Mouse (Mus musculus): Measurements from ENCODE around the gene Nlrp4c. TPM values are rescaled to one million over a fixed set of nuclear protein-coding genes. Genes with fewer than 3 reads are reported as not detected.

Gene Nlrp4c
- polyA plus RNA-seq, 1 experiment from 2014 or later = not detected

DNA sequence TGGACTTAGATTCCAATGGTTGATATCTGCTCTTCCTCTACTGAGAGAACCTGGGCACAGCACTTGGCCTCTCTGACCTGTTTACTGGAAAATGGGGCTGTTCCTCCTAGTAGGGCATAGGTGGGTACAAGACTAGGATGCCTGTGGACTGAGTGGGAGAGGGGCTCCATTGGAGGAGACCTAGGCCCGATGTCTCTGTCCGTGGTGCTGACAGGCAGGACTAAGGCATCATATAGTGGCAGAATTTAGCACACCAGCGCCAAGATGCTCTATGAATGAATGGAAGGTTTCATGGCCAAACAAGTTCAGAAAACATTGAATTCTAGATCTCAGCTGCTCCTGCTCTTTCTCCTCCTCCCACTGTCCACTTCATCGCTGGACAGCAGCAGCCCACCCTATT lies 85.4 kb downstream of the Nlrp4c start:
- ATAC-seq (replicated peaks; ENCODE audit: low FRiP score, low read depth) (no peak), DNase-seq (ENCODE audit: low spot score) (no peak)
- no peak for TF ChIP-seq CTCF (IDR thresholded peaks at IDR 0.05; ENCODE audit: low read depth)
- no peaks in the 10 kb centered on the region for H3K4me1 ChIP-seq (replicated peaks; ENCODE audit: insufficient read depth, low read length)
- H3K4me2 ChIP-seq (ENCODE audit: low read length) = no peak overlapping the region
- H3K9ac ChIP-seq (ENCODE audit: low read depth, low read length) = no peak overlapping the region
- H3K27ac ChIP-seq = no peak overlapping the region
- H3K36me3 ChIP-seq (ENCODE audit: insufficient read depth, low read length) = peaks cover 24% of the 10 kb centered on the region
- no peaks in the 10 kb centered on the region for H3K9me3 ChIP-seq (replicated peaks; ENCODE audit: low read length)
- H3K27me3 ChIP-seq (ENCODE audit: insufficient read depth, low read length) = no peaks in the 10 kb centered on the region
- 60% methylated on average over 4 of the region's 4 CpGs for WGBS
- H3K4me3 ChIP-seq (replicated peaks; ENCODE audit: low read depth, low read length) = no peak overlapping the region

- peaks cover 24% of the 10 kb centered on the region for H3K36me3 ChIP-seq (ENCODE audit: insufficient read depth, low read length)
- ATAC-seq (replicated peaks; ENCODE audit: low FRiP score, low read depth) = no peak
Measured at GRCm38 (mm10) chr7:6132646-6133045, 87.7 kb downstream of the Nlrp4c start.

DNA sequence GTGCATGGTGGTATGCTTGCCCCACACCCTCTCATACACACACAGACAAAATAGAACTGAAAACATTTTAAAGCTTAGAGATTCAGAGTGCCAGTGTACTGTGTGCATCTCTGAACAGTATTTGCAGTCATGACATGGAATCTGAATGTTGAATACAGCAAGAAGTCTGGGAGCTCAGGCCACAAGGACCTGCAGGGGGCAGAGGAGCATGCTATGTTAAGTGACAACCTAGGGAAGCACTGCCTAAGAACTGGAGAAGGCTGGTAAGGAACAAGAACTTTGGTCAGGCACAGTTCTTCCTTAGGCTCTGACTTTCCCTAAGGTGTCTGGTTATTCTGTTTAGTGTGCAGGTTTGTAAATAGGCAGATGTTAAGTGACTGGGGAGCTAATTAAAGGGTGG lies 91.5 kb downstream of the Nlrp4c start:
- H3K4me1 ChIP-seq (replicated peaks; ENCODE audit: insufficient read depth, low read length) = 0 out of 2 replicates have a peak, but pooled peaks cover 1% of the 10 kb centered on the region
- TF ChIP-seq CTCF (IDR thresholded peaks at IDR 0.05; ENCODE audit: low read depth) = peak; percentile 55
- no peak for DNase-seq (ENCODE audit: low spot score)
- no peaks in the 10 kb centered on the region for H3K27me3 ChIP-seq (ENCODE audit: insufficient read depth, low read length)
- no peak overlapping the region for H3K4me3 ChIP-seq (replicated peaks; ENCODE audit: low read depth, low read length)
- H3K9ac ChIP-seq (ENCODE audit: low read depth, low read length) = no peak overlapping the region
- H3K36me3 ChIP-seq (ENCODE audit: insufficient read depth, low read length) = peaks cover 31% of the 10 kb centered on the region
- peak; percentile 41; the same call in 1 of the 2 replicates for ATAC-seq (replicated peaks; ENCODE audit: low FRiP score, low read depth)
- H3K27ac ChIP-seq = peak overlapping the region; percentile 40
- H3K9me3 ChIP-seq (replicated peaks; ENCODE audit: low read length) = no peaks in the 10 kb centered on the region
- no peak overlapping the region for H3K4me2 ChIP-seq (ENCODE audit: low read length)

More at GRCm38 (mm10) chr7:6132646-6133045, 87.7 kb downstream of the Nlrp4c start:
- no peaks in the 10 kb centered on the region for H3K27me3 ChIP-seq (ENCODE audit: insufficient read depth, low read length)
- H3K4me3 ChIP-seq (replicated peaks; ENCODE audit: low read depth, low read length) = no peak overlapping the region
- no peak overlapping the region for H3K4me2 ChIP-seq (ENCODE audit: low read length)
- H3K27ac ChIP-seq = no peak overlapping the region
- H3K9ac ChIP-seq (ENCODE audit: low read depth, low read length) = no peak overlapping the region
- no peaks in the 10 kb centered on the region for H3K9me3 ChIP-seq (replicated peaks; ENCODE audit: low read length)
- TF ChIP-seq CTCF (IDR thresholded peaks at IDR 0.05; ENCODE audit: low read depth) = no peak
- 82% methylated on average over 30 of the region's 30 CpGs for WGBS
- H3K4me1 ChIP-seq (replicated peaks; ENCODE audit: insufficient read depth, low read length) = no peaks in the 10 kb centered on the region
- no peak for DNase-seq (ENCODE audit: low spot score)

GRCm38 (mm10) chr7:6139295-6139694 lies 94.3 kb downstream of the Nlrp4c start:
- Histone ChIP-seq H3K9ac (ENCODE audit: low read depth, low read length) (no peak overlapping the region), H3K27me3 (ENCODE audit: insufficient read depth, low read length) (no peaks in the 10 kb centered on the region), H3K4me1 (replicated peaks; ENCODE audit: insufficient read depth, low read length) (0 out of 2 replicates have a peak, but pooled peaks cover 3% of the 10 kb centered on the region), H3K36me3 (ENCODE audit: insufficient read depth, low read length) (peaks cover 13% of the 10 kb centered on the region; the same call in 1 of the 2 replicates), H3K9me3 (replicated peaks; ENCODE audit: low read length) (no peaks in the 10 kb centered on the region), H3K4me3 (replicated peaks; ENCODE audit: low read depth, low read length) (no peak overlapping the region), H3K27ac (no peak overlapping the region), H3K4me2 (ENCODE audit: low read length) (no peak overlapping the region)
- WGBS = 57% methylated on average over 3 of the region's 3 CpGs
- no peak for DNase-seq (ENCODE audit: low spot score)
- TF ChIP-seq CTCF (IDR thresholded peaks at IDR 0.05; ENCODE audit: low read depth) = no peak
- no peak for ATAC-seq (replicated peaks; ENCODE audit: low FRiP score, low read depth)

DNA sequence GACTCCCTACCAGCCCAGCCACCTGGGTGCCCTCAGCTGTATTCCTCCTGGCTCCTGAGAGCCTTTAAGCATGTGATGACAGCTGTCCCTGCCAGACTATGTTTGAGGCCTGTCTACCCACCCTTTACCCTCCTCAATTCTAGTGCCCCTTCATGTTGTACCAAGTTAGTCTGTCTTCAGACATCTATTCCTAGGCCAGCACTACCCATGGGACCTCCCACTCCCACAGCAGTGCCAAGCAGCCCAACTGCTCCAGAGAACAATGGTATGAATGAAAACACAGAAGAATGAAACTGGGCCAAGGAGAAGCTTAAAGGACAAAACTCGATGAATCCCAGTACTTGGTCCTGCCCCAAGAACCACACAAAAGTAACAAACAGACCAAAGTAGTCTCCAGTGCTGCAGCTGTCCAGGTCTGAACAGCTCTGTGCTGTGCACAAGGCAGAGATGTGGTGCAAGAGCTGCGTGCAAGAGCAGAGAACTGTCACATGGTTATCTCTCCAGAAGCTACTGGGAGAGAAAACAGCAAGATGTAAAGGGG lies 99.1 kb downstream of the Nlrp4c start:
- WGBS = 86% methylated on average over 2 of the region's 2 CpGs
- ATAC-seq (replicated peaks; ENCODE audit: low FRiP score, low read depth) = no peak
- no peak overlapping the region for H3K4me2 ChIP-seq (ENCODE audit: low read length)
- H3K27ac ChIP-seq = no peak overlapping the region; the same call in 1 of the 2 replicates
- H3K4me1 ChIP-seq (replicated peaks; ENCODE audit: insufficient read depth, low read length) = peaks cover 30% of the 10 kb centered on the region; the same call in 1 of the 2 replicates
- no peak overlapping the region for H3K9ac ChIP-seq (ENCODE audit: low read depth, low read length)
- H3K36me3 ChIP-seq (ENCODE audit: insufficient read depth, low read length) = peaks cover 13% of the 10 kb centered on the region; the same call in 1 of the 2 replicates
- no peak for TF ChIP-seq CTCF (IDR thresholded peaks at IDR 0.05; ENCODE audit: low read depth)
- H3K4me3 ChIP-seq (replicated peaks; ENCODE audit: low read depth, low read length) = no peak overlapping the region
- DNase-seq (ENCODE audit: low spot score) = no peak
- H3K27me3 ChIP-seq (ENCODE audit: insufficient read depth, low read length) = no peaks in the 10 kb centered on the region
- no peaks in the 10 kb centered on the region for H3K9me3 ChIP-seq (replicated peaks; ENCODE audit: low read length)

GRCm38 (mm10) chr7:6145423-6146188 lies 100.6 kb downstream of the Nlrp4c start:
- H3K9me3 ChIP-seq (replicated peaks; ENCODE audit: low read length) = no peaks in the 10 kb centered on the region
- ATAC-seq (replicated peaks; ENCODE audit: low FRiP score, low read depth) = peak; percentile 19; the same call in 1 of the 2 replicates

More at GRCm38 (mm10) chr7:6145423-6146188, 100.6 kb downstream of the Nlrp4c start:
- H3K4me1 ChIP-seq (replicated peaks; ENCODE audit: insufficient read depth, low read length) = peaks cover 32% of the 10 kb centered on the region; the same call in 1 of the 2 replicates
- no peaks in the 10 kb centered on the region for H3K27me3 ChIP-seq (ENCODE audit: insufficient read depth, low read length)
- DNase-seq (ENCODE audit: low spot score) = no peak
- peaks cover 9% of the 10 kb centered on the region; the same call in 1 of the 2 replicates for H3K36me3 ChIP-seq (ENCODE audit: insufficient read depth, low read length)
- no peak for TF ChIP-seq CTCF (IDR thresholded peaks at IDR 0.05; ENCODE audit: low read depth)
- no peak overlapping the region for H3K4me2 ChIP-seq (ENCODE audit: low read length)
- H3K27ac ChIP-seq = peak overlapping the region; percentile 37
- no peak overlapping the region for H3K9ac ChIP-seq (ENCODE audit: low read depth, low read length)
- 73% methylated on average over 8 of the region's 8 CpGs for WGBS
- H3K4me3 ChIP-seq (replicated peaks; ENCODE audit: low read depth, low read length) = no peak overlapping the region

Measured in kidney, postnatal 0 days (tissue).